Mouse (Mus musculus) right cerebral cortex, postnatal 10 days (tissue): ENCODE results near the gene Gm5134.
"Not testable (repeated sequence)": the region's sequence is repeated elsewhere in the genome, so short reads cannot be mapped to it uniquely, and the experiment has no call there.

Experiments
- DNase-seq, 2 experiments: peaks; one replicate each; pipeline ENCODE4 v3.0.0; 2021; ENCODE audit warnings: low spot score in 2 of 2

Gm5134 gene

DNA sequence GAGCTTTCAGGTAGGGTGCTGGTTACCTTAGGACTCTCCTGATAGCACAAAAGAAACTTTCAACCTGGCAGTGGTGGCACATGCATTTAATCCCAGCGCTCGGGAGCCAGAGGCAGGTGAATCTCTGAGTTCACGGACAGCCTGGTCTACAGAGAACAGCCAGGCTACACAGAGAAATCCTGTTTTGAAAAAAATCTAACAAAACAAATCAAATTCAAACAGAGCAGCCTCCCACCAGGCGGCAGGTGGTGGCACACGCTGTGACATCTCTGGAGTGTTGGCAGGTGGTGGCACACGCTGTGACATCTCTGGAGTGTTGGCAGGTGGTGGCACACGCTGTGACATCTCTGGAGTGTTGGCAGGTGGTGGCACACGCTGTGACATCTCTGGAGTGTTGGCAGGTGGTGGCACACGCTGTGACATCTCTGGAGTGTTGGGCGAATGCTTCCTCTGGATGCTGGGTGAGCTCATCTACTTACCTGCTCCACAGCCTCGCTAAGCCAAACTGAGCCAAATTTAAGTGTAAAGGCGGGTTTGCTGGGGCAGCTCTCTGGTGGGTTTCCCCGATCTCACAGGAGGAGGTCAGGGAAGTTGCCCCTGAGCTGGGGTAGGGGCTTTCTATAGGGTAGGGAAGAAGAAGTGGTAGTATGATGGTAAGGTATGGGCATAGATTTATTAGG, 40.4 kb downstream of the Gm5134 start:
- DNase-seq: not testable (repeated sequence)

DNA sequence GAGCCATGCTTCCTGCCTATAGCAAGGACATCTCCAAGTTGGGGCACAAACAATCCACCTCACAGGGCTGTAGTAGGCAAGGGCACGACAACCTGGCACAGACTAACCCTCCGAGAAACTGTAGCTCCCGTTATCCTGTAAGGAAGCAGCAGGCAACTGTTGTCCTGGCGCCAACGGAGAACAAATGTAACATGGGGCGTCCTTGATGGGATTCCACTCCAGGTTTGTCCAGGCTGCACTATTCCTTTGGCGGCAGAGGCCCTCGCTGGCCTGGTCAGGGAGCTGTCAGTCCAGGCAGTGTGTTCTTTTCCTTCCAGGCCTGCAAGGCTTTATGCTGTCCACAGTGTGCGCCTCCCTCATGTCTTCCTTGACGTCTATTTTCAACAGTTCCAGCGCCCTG, 41.1 kb downstream of the Gm5134 start:
- no peak for DNase-seq

- DNase-seq: no peak
These were observed 42.0 kb downstream of the Gm5134 start for GRCm38 (mm10) chr10:75996315-75996714.

- no peak for DNase-seq
These were observed 46.8 kb downstream of the Gm5134 start for GRCm38 (mm10) chr10:76001160-76001559.

- DNase-seq: no peak
These were observed 47.8 kb downstream of the Gm5134 start for GRCm38 (mm10) chr10:76002101-76002521.

DNA sequence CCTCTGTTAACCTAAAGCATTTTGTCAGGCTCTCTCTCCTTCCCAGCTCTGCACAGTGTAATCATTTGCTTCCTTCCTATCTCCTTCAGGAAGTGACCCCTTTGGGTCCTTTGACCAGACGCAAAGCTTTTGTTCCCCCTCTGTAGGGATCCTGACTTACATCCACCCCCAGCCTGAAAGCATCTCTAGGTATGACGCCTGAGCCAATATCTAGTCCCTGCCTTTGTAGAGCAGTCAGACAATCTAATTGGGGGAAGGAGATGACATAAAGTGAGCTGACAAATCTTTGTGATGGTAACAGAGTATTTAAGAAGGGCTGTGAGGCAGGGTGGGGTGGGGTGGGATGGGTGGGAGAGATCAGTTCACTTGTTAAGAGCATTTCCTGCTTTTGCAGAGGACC, 48.3 kb downstream of the Gm5134 start:
- no peak for DNase-seq

GRCm38 (mm10) chr10:76003221-76003620, 48.9 kb downstream of the Gm5134 start:
- no peak for DNase-seq

DNA sequence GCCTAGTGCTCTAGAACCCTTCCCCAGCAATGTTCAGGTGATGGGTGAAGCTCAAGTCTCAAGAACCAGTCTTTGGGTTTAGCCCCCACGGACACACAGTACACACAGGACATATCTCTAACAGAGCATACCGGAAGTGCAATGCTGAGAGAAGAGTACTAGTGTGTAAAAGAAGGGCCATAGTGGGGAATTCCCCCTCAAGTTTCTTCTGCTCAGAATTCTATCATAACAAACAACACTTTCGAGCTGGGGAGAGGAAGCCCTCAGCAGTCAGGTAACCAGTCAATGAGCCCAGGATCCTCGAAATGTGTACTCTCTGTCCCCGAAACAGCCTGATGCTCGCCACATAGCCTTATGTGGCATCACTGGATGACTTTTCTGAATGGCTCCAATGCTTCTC, 52.1 kb downstream of the Gm5134 start:
- no peak for DNase-seq

DNA sequence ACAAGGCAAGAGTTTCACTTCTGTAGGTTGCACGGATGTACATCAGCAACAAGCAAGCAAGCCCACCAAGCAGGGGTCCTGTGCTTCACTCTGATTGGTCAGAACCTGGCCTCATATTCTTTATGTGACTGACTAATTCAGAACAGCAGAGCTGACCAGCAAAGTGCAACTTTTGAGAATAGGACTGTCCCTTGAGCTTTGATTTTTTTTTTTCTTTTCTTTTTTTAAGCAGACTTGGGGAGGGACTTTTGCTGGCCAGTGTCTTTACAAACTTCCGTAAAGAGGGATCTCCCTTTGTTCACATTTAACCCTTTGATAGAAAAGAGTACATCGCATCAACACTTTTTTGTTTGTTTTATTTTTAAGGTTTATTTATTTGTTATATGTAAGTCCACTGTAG, 55.5 kb downstream of the Gm5134 start:
- DNase-seq: no peak

GRCm38 (mm10) chr10:76012922-76013321, 58.6 kb downstream of the Gm5134 start:
- no peak for DNase-seq

GRCm38 (mm10) chr10:76016886-76017285, 62.6 kb downstream of the Gm5134 start:
- DNase-seq: no peak

GRCm38 (mm10) chr10:76021728-76022127, 67.4 kb downstream of the Gm5134 start:
- no peak for DNase-seq

DNA sequence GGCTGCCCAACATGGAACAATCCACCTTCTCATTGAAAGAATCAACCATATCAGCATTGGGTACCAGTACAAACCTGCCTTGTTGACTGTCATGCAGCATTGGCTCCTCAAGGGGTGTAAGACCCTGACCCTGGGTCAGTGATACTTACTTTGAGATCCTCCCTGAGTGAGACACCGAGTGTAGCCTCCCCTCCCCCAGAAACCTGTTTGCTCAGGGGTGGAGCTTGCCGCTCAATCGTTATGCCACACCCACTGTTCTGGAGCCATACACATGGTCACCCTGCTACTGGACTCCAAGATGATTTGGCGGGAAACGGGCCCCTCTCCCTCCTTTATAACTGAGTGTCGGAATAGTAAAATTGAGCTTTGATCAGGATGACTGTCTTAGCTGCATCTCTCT, 69.6 kb downstream of the Gm5134 start:
- DNase-seq: no peak

DNA sequence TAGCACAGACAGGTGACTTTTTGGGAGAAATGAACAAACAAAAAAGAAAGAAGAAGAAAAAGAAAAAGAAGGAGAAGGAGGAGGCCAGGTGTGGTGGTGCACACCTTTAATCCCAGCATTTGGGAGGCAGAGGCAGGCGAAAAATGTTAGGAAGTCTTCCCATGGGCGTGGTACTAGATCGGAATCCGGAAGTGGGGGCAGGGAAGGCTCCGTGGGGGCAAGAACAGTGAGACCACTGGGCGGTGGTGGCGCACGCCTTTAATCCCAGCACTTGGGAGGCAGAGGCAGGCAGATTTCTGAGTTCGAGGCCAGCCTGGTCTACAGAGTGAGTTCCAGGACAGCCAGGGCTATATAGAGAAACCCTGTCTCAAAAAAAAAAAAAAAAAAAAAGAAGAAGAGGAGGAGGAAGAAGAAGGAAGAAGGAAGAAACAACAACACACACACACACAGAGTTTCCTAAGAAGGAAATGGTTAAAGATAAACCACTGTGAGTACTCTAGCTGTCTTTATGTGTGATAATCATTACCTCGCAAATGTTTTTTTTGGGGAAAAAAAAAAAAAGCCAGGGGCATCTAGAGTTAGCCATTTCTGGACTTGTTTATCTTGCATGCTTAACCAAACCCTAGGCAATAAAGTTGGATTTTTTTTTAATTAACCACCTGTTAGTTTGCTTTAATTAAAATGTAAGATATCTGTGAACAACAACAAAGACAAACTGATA, 71.3 kb downstream of the Gm5134 start:
- DNase-seq: no peak

- DNase-seq: no peak
These were observed 73.1 kb downstream of the Gm5134 start for GRCm38 (mm10) chr10:76027127-76028015.

GRCm38 (mm10) chr10:76028016-76028366, 73.7 kb downstream of the Gm5134 start:
- no peak for DNase-seq

DNA sequence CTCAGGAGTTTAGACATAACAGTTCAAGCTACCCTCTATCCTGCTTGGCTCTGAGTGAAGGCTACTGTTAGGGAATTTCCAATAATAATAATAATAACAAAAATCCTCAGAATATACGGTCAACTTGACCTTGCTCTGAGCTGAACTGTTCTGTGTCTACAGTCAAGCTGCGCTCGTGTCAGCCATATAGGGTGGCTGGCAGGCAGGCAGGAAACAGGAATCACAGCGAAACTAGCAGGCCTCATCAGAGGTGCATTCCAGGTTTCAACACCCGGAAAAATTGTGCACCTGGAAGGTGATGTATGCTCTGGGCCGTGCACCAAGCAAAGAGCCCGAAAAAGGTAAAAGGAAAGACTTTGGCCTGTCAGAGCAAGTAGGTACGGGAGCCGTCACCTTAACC, 74.1 kb downstream of the Gm5134 start:
- DNase-seq: no peak

DNA sequence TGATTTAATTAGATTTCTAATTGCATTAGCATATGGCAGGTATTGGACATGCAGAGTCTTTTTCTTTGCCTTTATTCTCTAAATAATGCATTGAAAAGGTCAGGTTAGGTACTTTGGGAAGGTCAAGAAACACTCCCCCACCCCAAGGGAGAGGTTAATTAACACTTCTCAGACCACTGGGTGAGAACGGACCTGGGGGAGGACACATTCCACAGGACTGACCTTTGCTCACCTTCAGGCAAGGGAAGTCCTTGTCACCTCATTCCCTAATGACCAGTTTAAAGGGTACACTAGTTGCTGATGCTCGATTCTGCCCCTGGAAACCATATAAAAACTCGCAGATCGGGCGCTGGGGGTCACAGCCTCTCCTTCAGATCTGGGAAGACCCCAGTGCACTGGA, 75.0 kb downstream of the Gm5134 start:
- DNase-seq: no peak

DNA sequence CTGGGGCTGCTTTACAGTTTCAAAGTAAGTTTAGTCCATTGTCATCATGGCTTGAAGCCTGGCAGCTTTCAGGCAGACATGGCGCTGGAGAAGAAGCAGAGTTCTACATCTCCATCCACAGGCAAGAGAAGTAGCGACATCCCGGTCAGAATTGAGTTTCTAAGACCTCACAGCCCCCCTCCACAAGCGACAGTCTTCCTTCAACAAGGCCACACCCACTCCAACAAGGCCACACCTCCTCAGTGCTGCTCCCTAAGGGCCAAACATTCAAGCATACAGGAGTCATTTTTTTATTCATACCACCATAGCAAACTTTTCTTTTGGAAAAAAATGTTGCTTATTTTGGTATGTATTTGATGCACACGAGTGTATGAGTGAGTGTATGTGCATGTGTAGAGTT, 76.2 kb downstream of the Gm5134 start:
- DNase-seq: no peak

DNA sequence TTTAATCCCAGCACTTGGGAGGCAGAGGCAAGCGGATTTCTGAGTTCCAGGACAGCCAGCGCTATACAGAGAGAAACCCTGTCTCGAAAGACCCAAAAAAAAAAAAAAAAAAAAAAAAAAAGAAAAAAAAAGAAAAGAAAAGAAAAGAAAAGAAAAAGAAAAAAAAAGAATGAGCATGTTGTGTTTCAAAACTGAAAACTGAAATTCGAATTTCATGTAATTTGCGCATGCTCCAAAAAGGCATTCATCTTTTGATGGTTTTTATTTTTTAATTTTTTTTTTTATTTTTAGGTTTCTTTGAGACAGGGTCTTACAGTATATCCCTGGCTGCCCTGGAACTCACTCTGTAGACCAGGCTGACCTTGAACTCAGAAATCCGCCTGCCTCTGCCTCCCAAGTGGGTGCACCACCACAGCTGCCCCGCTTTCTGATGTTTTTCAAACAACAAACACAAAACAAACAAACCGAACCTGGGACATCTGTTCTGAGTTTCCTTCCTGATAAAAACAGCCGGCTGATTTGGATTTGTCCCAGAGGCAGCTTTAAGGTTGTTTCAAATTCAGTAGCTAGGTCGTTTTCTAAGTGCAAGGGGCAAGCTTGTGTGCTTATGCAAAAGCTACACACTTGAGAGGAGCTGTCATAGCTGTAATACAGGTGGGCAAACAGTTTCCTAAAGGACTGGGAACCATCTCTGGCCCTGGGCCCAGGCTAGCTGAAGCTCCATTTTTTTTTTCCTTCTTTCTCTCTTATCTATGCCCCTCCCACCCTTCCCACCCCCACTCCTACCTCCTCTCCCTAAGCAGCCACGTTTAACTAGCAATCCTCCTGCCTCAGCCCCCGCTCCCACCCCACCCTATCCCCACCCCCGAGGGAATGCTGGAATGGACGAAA, 77.4 kb downstream of the Gm5134 start:
- DNase-seq: peak; percentile 39 to 47

GRCm38 (mm10) chr10:76032402-76033118, 78.2 kb downstream of the Gm5134 start, which contains the start of gene Zfp280b:
Zfp280b (plus strand) TSS chr10:76032650.
- peak; percentile 96 to 98 for DNase-seq
